Mouse (Mus musculus) neural tube, embryonic 12.5 days (tissue): ENCODE data around the gene Slit1. TPM values are rescaled to one million over a fixed set of nuclear protein-coding genes. Genes with fewer than 3 reads are reported as not detected.

Source experiments
- ATAC-seq: fragments of 200-750 bp; cut with Nextera tagmentation; 2 replicates; pipeline ENCODE4 v1.8.0; 2017; ENCODE audit warnings: low read depth, mild to moderate bottlenecking, moderate TSS enrichment, moderate library complexity; ENCODE audit not compliant: low FRiP score
- H3K27ac ChIP-seq: fragments of 300-500 bp; sonication (generic); 2 replicates; pipeline ENCODE4 v1.5.1; 2016
- H3K27me3 ChIP-seq: fragments of 300-500 bp; sonication (generic); replicated peaks from 2 replicates; pipeline ENCODE4 v1.6.1; 2016; ENCODE audit warnings: mild to moderate bottlenecking
- H3K36me3 ChIP-seq: fragments of 300-500 bp; sonication (generic); 2 replicates; pipeline ENCODE4 v1.6.1; 2016; ENCODE audit warnings: mild to moderate bottlenecking
- H3K4me1 ChIP-seq: fragments of 300-500 bp; sonication (generic); 2 replicates; pipeline ENCODE4 v1.6.1; 2016
- H3K4me2 ChIP-seq: fragments of 300-500 bp; sonication (generic); replicated peaks from 2 replicates; pipeline ENCODE4 v1.6.1; 2016; ENCODE audit warnings: mild to moderate bottlenecking
- H3K4me3 ChIP-seq: fragments of 300-500 bp; sonication (generic); 2 replicates; pipeline ENCODE4 v1.5.1; 2016
- H3K9ac ChIP-seq: fragments of 300-500 bp; sonication (generic); 2 replicates; pipeline ENCODE4 v1.6.1; 2016; ENCODE audit warnings: mild to moderate bottlenecking
- H3K9me3 ChIP-seq: fragments of 300-500 bp; sonication (generic); 2 replicates; pipeline ENCODE4 v1.6.1; 2016; ENCODE audit warnings: mild to moderate bottlenecking
- WGBS: fragments of 180-500 bp; shearing (Covaris S2); methylation state at CpG from one replicate; pipeline ENCODE4 v1.1.7; 2016; 5-methylcytosine and 5-hydroxymethylcytosine counted together
- microRNA-seq: library from miRNA; unstranded; fragments of <30 nt; microRNA quantifications from one replicate; pipeline ENCODE4, GENCODE M21; 2017
- polyA plus RNA-seq: library from polyadenylated mRNA; unstranded; fragments of >200 nt; fragmentation: Nextera tagmentation; extraction: Ambion mirVana; gene quantifications from 2 replicates; pipeline ENCODE4 v1.2.1, GENCODE M21; 2016

The Slit1 gene
- polyA plus RNA-seq, 1 experiment from 2014 or later, result 26.2 TPM

DNA sequence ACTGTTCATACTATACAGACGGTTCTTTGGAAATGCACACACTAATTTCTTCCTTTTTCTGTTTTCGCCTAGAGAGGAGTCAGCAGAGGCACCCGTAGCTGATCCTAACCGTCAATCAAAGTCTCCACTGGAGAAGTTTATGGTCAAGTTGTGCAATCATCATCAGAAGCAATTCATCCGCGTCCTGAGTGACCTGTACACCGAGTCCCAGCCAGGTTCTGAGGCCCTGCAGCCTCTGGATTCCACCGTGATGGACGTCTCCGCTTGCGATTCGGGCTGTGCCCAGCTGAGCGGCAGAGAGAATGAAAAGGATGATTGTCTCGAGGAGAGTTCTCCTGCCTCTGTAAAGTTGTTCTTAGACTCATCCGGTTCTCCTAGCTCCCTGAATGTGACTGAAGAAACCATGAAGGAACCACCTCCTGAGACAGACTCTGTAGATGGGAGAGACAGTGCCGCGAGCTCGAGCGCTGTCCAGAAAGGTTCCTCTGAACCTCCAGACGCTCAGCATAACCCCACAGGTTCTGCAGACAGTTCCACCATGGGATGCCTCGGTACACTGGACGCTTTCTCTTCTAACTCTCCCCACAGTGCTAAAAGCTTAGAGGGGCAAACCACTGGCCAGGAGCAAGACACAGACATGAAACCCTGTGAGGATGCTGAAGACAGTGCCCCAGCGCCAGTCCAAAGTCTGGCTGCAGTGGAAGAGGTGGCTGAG lies 161.6 kb downstream of the Slit1 start, which contains the start of gene Gm340:
Gene Gm340 (plus strand): TSS at position 665 of the 715 bp plus-strand sequence.
- Histone ChIP-seq H3K4me1 (no peaks in the 10 kb centered on the region), H3K36me3 (peaks cover 50% of the 10 kb centered on the region), H3K27ac (no peak within 1 kb of the TSS), H3K27me3 (no peaks in the 10 kb centered on the region), H3K9me3 (no peaks in the 10 kb centered on the region), H3K4me3 (no peak within 1 kb of the TSS), H3K9ac (no peak within 1 kb of the TSS), H3K4me2 (no peak within 1 kb of the TSS)
- WGBS, result 94% methylated on average over 23 of the region's 23 CpGs
- ATAC-seq, result no peak

DNA sequence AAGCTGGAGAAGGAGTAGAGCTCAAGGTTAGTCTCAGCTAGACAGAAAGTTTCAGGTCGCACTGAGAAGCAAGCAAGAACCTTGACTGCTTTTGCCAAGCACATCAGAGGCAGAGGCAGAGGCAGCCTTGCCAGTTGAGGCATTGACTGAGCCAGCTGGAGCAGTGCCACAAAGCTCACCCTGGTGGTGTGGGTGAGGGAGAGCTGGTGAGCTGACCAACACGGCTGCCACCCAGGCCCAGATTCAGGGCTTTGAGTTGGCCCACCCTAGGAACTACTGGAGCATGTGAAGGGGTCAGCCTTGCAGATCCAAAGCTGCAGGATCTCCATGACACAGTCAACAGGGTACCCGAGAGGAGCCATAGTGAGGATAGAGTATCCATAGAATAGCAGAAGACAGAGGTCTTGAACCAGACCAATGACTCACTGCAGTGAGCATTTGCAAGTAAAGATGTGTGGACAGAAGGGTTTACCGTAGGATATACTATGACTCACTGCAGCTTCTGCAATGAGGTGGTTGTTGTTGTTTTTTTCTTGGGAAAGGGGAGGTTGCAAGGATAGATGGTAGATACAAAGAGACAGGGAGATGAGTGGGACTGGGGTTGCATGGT lies 164.0 kb downstream of the Slit1 start:
- Histone ChIP-seq H3K4me3 (no peak overlapping the region), H3K27ac (no peak overlapping the region), H3K4me2 (no peak overlapping the region), H3K9ac (no peak overlapping the region), H3K36me3 (peaks cover 32% of the 10 kb centered on the region), H3K9me3 (no peaks in the 10 kb centered on the region), H3K4me1 (no peaks in the 10 kb centered on the region), H3K27me3 (no peaks in the 10 kb centered on the region)
- no peak for ATAC-seq
- WGBS, result 91% methylated on average over 4 of the region's 4 CpGs

DNA sequence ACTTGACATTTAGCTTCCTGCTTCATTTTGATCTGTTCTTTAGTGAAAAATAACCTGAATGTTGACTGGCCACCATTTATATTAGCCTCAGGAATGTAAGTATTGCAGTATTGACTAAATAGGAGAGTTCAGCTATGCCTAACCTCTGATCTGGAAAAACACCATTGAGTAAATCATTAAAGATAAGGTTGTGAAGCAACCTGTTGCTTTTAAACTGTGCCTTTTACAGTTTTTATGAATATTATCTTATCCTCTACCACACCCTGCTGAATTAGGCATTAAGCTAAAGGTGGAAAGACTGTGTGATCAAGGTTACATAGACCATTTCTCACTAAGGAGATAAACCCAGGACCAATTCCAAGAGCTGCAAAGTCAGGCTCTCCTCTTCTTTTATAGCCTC lies 165.9 kb downstream of the Slit1 start:
- Histone ChIP-seq H3K27ac (no peak overlapping the region), H3K4me3 (no peak overlapping the region), H3K4me1 (no peaks in the 10 kb centered on the region), H3K9ac (no peak overlapping the region), H3K4me2 (no peak overlapping the region), H3K9me3 (no peaks in the 10 kb centered on the region), H3K36me3 (peaks cover 14% of the 10 kb centered on the region), H3K27me3 (no peaks in the 10 kb centered on the region)
- ATAC-seq, result no peak

DNA sequence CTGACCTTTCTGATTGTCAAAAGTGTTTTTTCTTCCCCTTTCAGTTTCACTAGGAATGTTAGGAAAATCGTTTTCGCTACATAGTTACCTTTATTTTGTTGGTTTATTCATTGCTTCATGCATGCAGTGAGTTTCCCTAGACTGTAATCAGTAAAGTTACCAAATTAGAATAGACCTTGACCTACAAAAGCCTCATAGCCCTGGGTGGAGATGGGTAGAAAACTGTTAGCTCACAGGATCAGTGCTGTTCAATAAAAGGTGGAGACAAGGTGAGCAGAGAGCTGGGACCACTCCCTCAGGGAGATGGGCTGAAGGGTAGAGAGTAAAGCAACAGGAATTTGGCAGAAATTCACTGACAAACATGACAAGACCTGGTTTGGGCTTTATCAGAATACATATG lies 169.8 kb downstream of the Slit1 start:
- 93% methylated on average over 2 of the region's 2 CpGs for WGBS
- Histone ChIP-seq H3K36me3 (no peaks in the 10 kb centered on the region), H3K9ac (no peak overlapping the region), H3K4me3 (no peak overlapping the region), H3K4me1 (no peaks in the 10 kb centered on the region), H3K9me3 (no peaks in the 10 kb centered on the region), H3K4me2 (no peak overlapping the region), H3K27ac (no peak overlapping the region), H3K27me3 (no peaks in the 10 kb centered on the region)
- no peak for ATAC-seq

DNA sequence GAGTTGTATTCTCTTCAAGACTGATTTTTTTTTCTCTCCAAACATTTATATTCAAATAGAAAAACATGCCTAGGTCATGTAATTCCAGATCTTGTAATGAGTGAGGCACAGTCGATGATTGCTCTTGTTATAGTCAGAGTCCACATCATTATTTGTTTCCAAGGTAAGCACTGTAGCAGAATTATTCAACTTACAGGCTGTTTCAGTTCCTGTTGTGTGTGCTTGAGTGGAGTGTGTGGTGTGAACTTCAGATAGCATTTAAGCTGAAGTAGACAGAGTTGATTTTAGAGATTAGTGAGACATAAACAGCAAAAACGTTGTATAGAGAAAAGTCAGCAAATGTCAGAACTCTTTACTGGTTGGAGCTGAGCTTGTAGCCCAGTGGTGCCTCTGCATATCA lies 174.7 kb downstream of the Slit1 start:
- no peaks in the 10 kb centered on the region for H3K4me1 ChIP-seq
- no peak overlapping the region for H3K27ac ChIP-seq
- no peaks in the 10 kb centered on the region for H3K36me3 ChIP-seq
- H3K27me3 ChIP-seq, result no peaks in the 10 kb centered on the region
- no peak for ATAC-seq
- no peaks in the 10 kb centered on the region for H3K9me3 ChIP-seq
- H3K4me2 ChIP-seq, result no peak overlapping the region
- WGBS, result 80% methylated on average over 2 of the region's 2 CpGs
- H3K4me3 ChIP-seq, result no peak overlapping the region
- no peak overlapping the region for H3K9ac ChIP-seq

DNA sequence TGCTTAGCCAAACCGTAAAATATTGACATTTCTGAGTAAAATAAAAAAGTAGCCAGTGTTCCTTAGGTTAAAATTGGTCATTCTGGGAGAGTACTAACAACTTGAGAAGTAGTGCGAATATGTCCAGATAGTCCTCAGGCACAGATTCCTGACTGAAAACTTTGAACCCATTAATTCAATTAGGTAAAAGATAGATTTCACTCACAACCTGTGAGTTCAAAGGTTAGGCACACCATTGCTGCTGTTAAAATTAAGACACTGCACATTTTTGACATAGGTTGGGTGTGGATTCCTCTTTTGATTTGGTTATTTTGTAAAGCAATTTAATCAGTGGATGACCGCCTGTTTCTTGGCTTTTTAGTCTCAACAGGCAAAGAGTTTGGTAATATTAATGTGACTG lies 182.6 kb downstream of the Slit1 start:
- peaks cover 18% of the 10 kb centered on the region for H3K36me3 ChIP-seq
- no peak for ATAC-seq
- H3K4me2 ChIP-seq, result no peak overlapping the region
- H3K4me3 ChIP-seq, result no peak overlapping the region
- no peaks in the 10 kb centered on the region for H3K9me3 ChIP-seq
- H3K9ac ChIP-seq, result no peak overlapping the region
- H3K4me1 ChIP-seq, result no peaks in the 10 kb centered on the region
- H3K27ac ChIP-seq, result no peak overlapping the region
- WGBS, result 95% methylated on average over 3 of the region's 3 CpGs
- H3K27me3 ChIP-seq, result no peaks in the 10 kb centered on the region

DNA sequence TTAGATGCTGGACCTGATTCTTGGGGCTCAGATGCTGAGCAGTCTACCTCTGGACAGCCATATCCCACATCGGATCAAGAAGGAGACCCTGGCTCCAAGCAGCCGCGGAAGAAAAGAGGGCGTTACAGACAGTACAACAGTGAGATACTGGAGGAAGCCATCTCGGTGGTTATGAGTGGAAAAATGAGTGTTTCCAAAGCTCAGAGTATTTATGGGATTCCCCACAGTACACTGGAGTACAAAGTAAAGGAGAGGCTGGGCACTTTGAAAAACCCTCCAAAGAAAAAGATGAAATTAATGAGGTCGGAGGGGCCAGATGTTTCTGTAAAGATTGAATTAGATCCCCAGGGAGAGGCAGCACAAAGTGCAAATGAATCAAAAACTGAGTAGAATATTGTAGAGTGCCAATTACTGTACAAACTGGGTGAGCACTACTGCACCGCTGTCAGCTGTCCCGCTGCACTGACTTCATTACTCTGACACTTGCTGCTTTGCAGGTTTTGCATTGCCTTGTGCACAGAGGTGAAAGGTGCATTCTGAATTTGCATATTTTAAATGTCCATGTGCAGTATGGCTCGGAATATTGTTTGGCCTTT lies 184.5 kb downstream of the Slit1 start:
- ATAC-seq, result no peak
- Histone ChIP-seq H3K4me3 (no peak overlapping the region), H3K4me2 (no peak overlapping the region), H3K27me3 (no peaks in the 10 kb centered on the region), H3K36me3 (peaks cover 22% of the 10 kb centered on the region), H3K9ac (no peak overlapping the region), H3K9me3 (no peaks in the 10 kb centered on the region), H3K4me1 (no peaks in the 10 kb centered on the region), H3K27ac (no peak overlapping the region)
- WGBS, result 91% methylated on average over 9 of the region's 9 CpGs

DNA sequence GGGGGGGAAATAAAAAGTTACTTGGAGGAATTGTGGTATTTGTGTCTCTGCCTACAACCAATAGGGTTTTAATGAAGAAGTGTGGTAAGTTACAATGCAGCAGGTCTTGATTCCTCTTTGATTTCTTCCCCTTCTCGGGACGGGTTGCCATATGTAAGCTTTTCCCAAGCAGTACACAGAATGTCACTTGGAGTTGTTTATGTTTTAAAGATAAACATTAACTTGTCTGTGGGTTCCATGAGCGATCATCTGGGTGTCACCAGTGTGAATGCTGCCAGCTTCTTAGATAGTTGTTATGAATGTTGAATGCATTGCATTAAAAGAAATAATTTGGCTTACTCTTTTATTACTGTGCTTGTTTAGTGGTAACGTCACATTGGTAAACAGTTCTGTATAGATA lies 186.0 kb downstream of the Slit1 start:
- Histone ChIP-seq H3K27ac (no peak overlapping the region), H3K4me2 (no peak overlapping the region), H3K9ac (no peak overlapping the region), H3K27me3 (no peaks in the 10 kb centered on the region), H3K9me3 (no peaks in the 10 kb centered on the region), H3K36me3 (peaks cover 23% of the 10 kb centered on the region), H3K4me3 (no peak overlapping the region), H3K4me1 (no peaks in the 10 kb centered on the region)
- 92% methylated on average over 4 of the region's 4 CpGs for WGBS
- ATAC-seq, result no peak

DNA sequence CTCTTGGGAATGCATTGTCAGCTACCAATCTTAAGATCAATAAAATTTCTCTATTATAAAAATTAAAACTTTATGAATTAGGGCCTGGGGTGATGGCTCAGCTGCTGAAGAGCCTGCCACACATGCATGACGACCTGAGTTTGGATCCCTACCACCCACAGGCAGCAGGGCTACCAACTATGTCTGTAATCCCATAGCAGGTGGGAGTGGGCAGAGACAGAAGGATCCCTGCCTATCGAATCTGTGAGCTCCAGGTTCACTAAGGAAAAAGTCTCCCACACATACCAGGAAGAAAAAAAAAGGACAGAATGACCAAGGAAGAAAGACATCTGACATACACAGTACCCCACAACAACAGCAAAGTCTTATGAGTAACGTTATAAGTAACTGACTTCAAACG lies 186.5 kb downstream of the Slit1 start:
- Histone ChIP-seq H3K27me3 (no peaks in the 10 kb centered on the region), H3K9ac (no peak overlapping the region), H3K36me3 (peaks cover 26% of the 10 kb centered on the region), H3K4me3 (no peak overlapping the region), H3K4me1 (no peaks in the 10 kb centered on the region), H3K4me2 (no peak overlapping the region), H3K9me3 (no peaks in the 10 kb centered on the region), H3K27ac (no peak overlapping the region)
- no peak for ATAC-seq
- WGBS, result 88% methylated on average over 4 of the region's 4 CpGs

Small RNA genes within 50 kb of the gene (microRNA-seq; reads per million reads assigned to microRNA genes)
- gene Mir8091, result not detected

Other genes with a start within 250 kb of the Slit1 start
- gene Gm340, start 161.3 kb downstream of the Slit1 start, polyA plus RNA-seq, result 3.1 and 3.4 TPM in 2 replicates
- 21.2 and 22.0 TPM in 2 replicates for gene Arhgap19, start 58.4 kb upstream of the Slit1 start, polyA plus RNA-seq
- 15.2 and 19.1 TPM in 2 replicates for gene Frat1, start 86.3 kb upstream of the Slit1 start, polyA plus RNA-seq
- gene Frat2, start 104.5 kb upstream of the Slit1 start, polyA plus RNA-seq, result 19.3 and 19.7 TPM in 2 replicates
- 19.6 and 20.4 TPM in 2 replicates for gene Rrp12, start 152.5 kb upstream of the Slit1 start, polyA plus RNA-seq
- 577 and 583 TPM in 2 replicates for gene Pgam1, start 168.3 kb upstream of the Slit1 start, polyA plus RNA-seq
- gene Exosc1, start 189.8 kb upstream of the Slit1 start, polyA plus RNA-seq, result 67.0 and 68.3 TPM in 2 replicates
- gene Zdhhc16, start 189.8 kb upstream of the Slit1 start, polyA plus RNA-seq, result 79.2 and 82.1 TPM in 2 replicates
- gene Mms19, start 237.5 kb upstream of the Slit1 start, polyA plus RNA-seq, result 34.7 and 38.4 TPM in 2 replicates
- gene Ubtd1, start 238.1 kb upstream of the Slit1 start, polyA plus RNA-seq, result 16.9 and 17.6 TPM in 2 replicates